In genomic region chr9:21955225-21955569, GRCm38 (mm10) we compare ENCODE assay signal across 8 mouse cellular contexts. TPM values are rescaled to one million over a fixed set of nuclear protein-coding genes. Genes with fewer than 3 reads are reported as not detected.
DNase-seq lines count a peak whose midpoint lies in the region; ATAC-seq and TF ChIP-seq lines count a peak whose summit lies in the region.

No protein-coding gene starts in this region.

- no peak for DNase-seq in layer of hippocampus, adult 2 months (ENCODE audit: low spot score in 2 of 2)
- DNase-seq in layer of hippocampus, adult 8-10 months (ENCODE audit: low spot score in 2 of 2), result no peak
- DNase-seq in embryonic facial prominence, embryonic 10.5 days (ENCODE audit: low spot score), result no peak
- no peak for DNase-seq in layer of hippocampus, adult 18-20 months (ENCODE audit: low spot score in 2 of 2)
- DNase-seq in left cerebral cortex, postnatal 14 days (ENCODE audit: low spot score in 2 of 2), result no peak
- DNase-seq in gastrocnemius, postnatal 25 days, result no peak

- ATAC-seq in inflammation-experienced regulatory T-cells, adult 6 months, result peak; percentile 29
- peak; percentile 63 for ATAC-seq in midbrain, embryonic 15.5 days (replicated peaks)

- H3K27me3 ChIP-seq in embryonic facial prominence, embryonic 10.5 days (replicated peaks; ENCODE audit: low read depth, poor library complexity, severe bottlenecking), result peaks cover 16% of the 10 kb centered on the region
- peaks cover 14% of the 10 kb centered on the region for H3K27me3 ChIP-seq in midbrain, embryonic 15.5 days (replicated peaks)

- intact Hi-C loops in left cerebral cortex, postnatal 14 days (cut with DNase I), result loop anchor here (2.0 kb wide), 1 partner anchor 18 kb away; the partner anchor contains the start of gene Plppr2

- peak; percentile 56 for TF ChIP-seq CTCF in layer of hippocampus, adult 2 months (conservative IDR thresholded peaks at IDR 0.05)

- H3K9me3 ChIP-seq in embryonic facial prominence, embryonic 10.5 days, result no peaks in the 10 kb centered on the region
- no peaks in the 10 kb centered on the region for H3K9me3 ChIP-seq in midbrain, embryonic 15.5 days

- peak overlapping the region; percentile 99 for H3K27ac ChIP-seq in layer of hippocampus, adult 2 months
- H3K27ac ChIP-seq in embryonic facial prominence, embryonic 10.5 days (replicated peaks), result peak overlapping the region; percentile 96
- H3K27ac ChIP-seq in midbrain, embryonic 15.5 days, result peak overlapping the region; percentile 97

- H3K4me3 ChIP-seq in layer of hippocampus, adult 2 months, result peak overlapping the region; percentile 64
- H3K4me3 ChIP-seq in embryonic facial prominence, embryonic 10.5 days, result peak overlapping the region; percentile 76
- peak overlapping the region; percentile 69 for H3K4me3 ChIP-seq in midbrain, embryonic 15.5 days

- H3K36me3 ChIP-seq in embryonic facial prominence, embryonic 10.5 days (replicated peaks), result 0 out of 2 replicates have a peak, but pooled peaks cover 6% of the 10 kb centered on the region
- no peaks in the 10 kb centered on the region for H3K36me3 ChIP-seq in midbrain, embryonic 15.5 days (replicated peaks)

- WGBS in embryonic facial prominence, embryonic 10.5 days, result 2% methylated on average over 18 of the region's 18 CpGs
- WGBS in midbrain, embryonic 15.5 days, result 2% methylated on average over 18 of the region's 18 CpGs

- peaks cover 14% of the 10 kb centered on the region for H3K4me1 ChIP-seq in embryonic facial prominence, embryonic 10.5 days
- H3K4me1 ChIP-seq in midbrain, embryonic 15.5 days, result peaks cover 35% of the 10 kb centered on the region

- H3K4me2 ChIP-seq in midbrain, embryonic 15.5 days, result peak overlapping the region; percentile 74

- peak overlapping the region; percentile 41 for H3K9ac ChIP-seq in midbrain, embryonic 15.5 days

RNA-seq across cellular contexts. Expression of gene Swsap1, which starts 0.4 kb away (rescaled TPM):
- total RNA-seq in layer of hippocampus, adult 2 months (2021), result 10 to 100 TPM; 14.8 to 15.9 TPM
- total RNA-seq in layer of hippocampus, adult 8-10 months (2022), result 10 to 100 TPM; 12.0 to 14.0 (median 13.1) TPM
- polyA plus RNA-seq in embryonic facial prominence, embryonic 10.5 days (2016; fragmentation: Nextera tagmentation; extraction: Ambion mirVana), result 7.1 and 8.0 TPM in 2 replicates
- polyA plus RNA-seq in inflammation-experienced regulatory T-cells, adult 6 months (2017; shearing (Covaris generic)), result 1 to 10 TPM; 3.6 to 6.2 (median 4.9) TPM
- 10.5 TPM in 2 replicates for polyA plus RNA-seq in midbrain, embryonic 15.5 days (2015; fragmentation: Nextera tagmentation; extraction: Ambion mirVana)
- total RNA-seq in layer of hippocampus, adult 18-20 months (2021), result 10 to 100 TPM; 13.3 to 13.7 TPM
- total RNA-seq in left cerebral cortex, postnatal 14 days (2021), result 10 to 100 TPM; 14.4 to 15.0 TPM
- 1 to 10 TPM; 1.6 to 2.7 TPM for total RNA-seq in gastrocnemius, postnatal 25 days (2021)

RNA-seq across cellular contexts. Expression of gene Epor, which starts 8.1 kb away (rescaled TPM):
- 1 to 10 TPM; 7.8 to 9.1 TPM for total RNA-seq in layer of hippocampus, adult 2 months (2021)
- total RNA-seq in layer of hippocampus, adult 8-10 months (2022), result 10 to 100 TPM in 1 of 4 experiments, 1 to 10 TPM in 3; 6.6 to 11.3 (median 8.2) TPM
- 7.9 and 8.6 TPM in 2 replicates for polyA plus RNA-seq in embryonic facial prominence, embryonic 10.5 days (2016; fragmentation: Nextera tagmentation; extraction: Ambion mirVana)
- under 1 TPM in 2 of 3 experiments, not detected in 1; 0.31 to 0.38 TPM for polyA plus RNA-seq in inflammation-experienced regulatory T-cells, adult 6 months (2017; shearing (Covaris generic))
- 1.6 and 1.9 TPM in 2 replicates for polyA plus RNA-seq in midbrain, embryonic 15.5 days (2015; fragmentation: Nextera tagmentation; extraction: Ambion mirVana)
- total RNA-seq in layer of hippocampus, adult 18-20 months (2021), result 1 to 10 TPM; 9.0 to 9.1 TPM
- total RNA-seq in left cerebral cortex, postnatal 14 days (2021), result 1 to 10 TPM; 1.4 to 3.4 TPM
- total RNA-seq in gastrocnemius, postnatal 25 days (2021), result under 1 TPM; 0.20 to 0.59 TPM

RNA-seq across cellular contexts. Expression of gene Plppr2, which starts 18.4 kb away (rescaled TPM):
- 100 to 1,000 TPM; 297 to 300 TPM for total RNA-seq in layer of hippocampus, adult 2 months (2021)
- total RNA-seq in layer of hippocampus, adult 8-10 months (2022), result 100 to 1,000 TPM; 229 to 244 (median 235) TPM
- 9.5 and 9.6 TPM in 2 replicates for polyA plus RNA-seq in embryonic facial prominence, embryonic 10.5 days (2016; fragmentation: Nextera tagmentation; extraction: Ambion mirVana)
- polyA plus RNA-seq in inflammation-experienced regulatory T-cells, adult 6 months (2017; shearing (Covaris generic)), result 1 to 10 TPM in 1 of 3 experiments, under 1 TPM in 2; 0.26 to 1.2 (median 0.45) TPM
- 116 and 120 TPM in 2 replicates for polyA plus RNA-seq in midbrain, embryonic 15.5 days (2015; fragmentation: Nextera tagmentation; extraction: Ambion mirVana)
- 100 to 1,000 TPM; 273 to 278 TPM for total RNA-seq in layer of hippocampus, adult 18-20 months (2021)
- total RNA-seq in left cerebral cortex, postnatal 14 days (2021), result 100 to 1,000 TPM; 262 to 263 TPM
- under 1 TPM; 0.56 to 0.83 TPM for total RNA-seq in gastrocnemius, postnatal 25 days (2021)

RNA-seq across cellular contexts. Expression of gene Tmem205, which starts 27.8 kb away (rescaled TPM):
- total RNA-seq in layer of hippocampus, adult 2 months (2021), result 10 to 100 TPM; 44.4 to 45.9 TPM
- 10 to 100 TPM; 42.8 to 49.1 (median 43.5) TPM for total RNA-seq in layer of hippocampus, adult 8-10 months (2022)
- polyA plus RNA-seq in embryonic facial prominence, embryonic 10.5 days (2016; fragmentation: Nextera tagmentation; extraction: Ambion mirVana), result 31.1 and 33.1 TPM in 2 replicates
- 10 to 100 TPM in 1 of 3 experiments, 1 to 10 TPM in 2; 8.8 to 11.1 (median 9.7) TPM for polyA plus RNA-seq in inflammation-experienced regulatory T-cells, adult 6 months (2017; shearing (Covaris generic))
- polyA plus RNA-seq in midbrain, embryonic 15.5 days (2015; fragmentation: Nextera tagmentation; extraction: Ambion mirVana), result 49.3 and 52.4 TPM in 2 replicates
- 10 to 100 TPM; 40.2 to 42.2 TPM for total RNA-seq in layer of hippocampus, adult 18-20 months (2021)
- 10 to 100 TPM; 28.0 to 33.5 TPM for total RNA-seq in left cerebral cortex, postnatal 14 days (2021)
- total RNA-seq in gastrocnemius, postnatal 25 days (2021), result 10 to 100 TPM in 1 of 2 experiments, 1 to 10 TPM in 1; 8.6 to 14.6 TPM

RNA-seq across cellular contexts. Expression of gene Ccdc159, which starts 27.9 kb away (rescaled TPM):
- total RNA-seq in layer of hippocampus, adult 2 months (2021), result 10 to 100 TPM; 18.9 to 21.4 TPM
- 10 to 100 TPM; 18.7 to 22.5 (median 21.8) TPM for total RNA-seq in layer of hippocampus, adult 8-10 months (2022)
- 3.3 and 3.5 TPM in 2 replicates for polyA plus RNA-seq in embryonic facial prominence, embryonic 10.5 days (2016; fragmentation: Nextera tagmentation; extraction: Ambion mirVana)
- polyA plus RNA-seq in inflammation-experienced regulatory T-cells, adult 6 months (2017; shearing (Covaris generic)), result not detected
- 13.4 and 14.1 TPM in 2 replicates for polyA plus RNA-seq in midbrain, embryonic 15.5 days (2015; fragmentation: Nextera tagmentation; extraction: Ambion mirVana)
- total RNA-seq in layer of hippocampus, adult 18-20 months (2021), result 10 to 100 TPM; 16.3 to 16.5 TPM
- total RNA-seq in left cerebral cortex, postnatal 14 days (2021), result 10 to 100 TPM; 12.5 to 14.7 TPM
- total RNA-seq in gastrocnemius, postnatal 25 days (2021), result under 1 TPM; 0.38 to 0.51 TPM

Comparison
In these comparisons a context has a peak if more than half of its experiments do, and no peak if none do; other contexts are left out.
1. RNA of gene Plppr2, which starts 18.4 kb away (total RNA-seq): 297 to 300 TPM in layer of hippocampus, adult 2 months, 273 to 278 TPM in layer of hippocampus, adult 18-20 months, 262 to 263 TPM in left cerebral cortex, postnatal 14 days and 229 to 244 TPM in layer of hippocampus, adult 8-10 months; 0.56 to 0.83 TPM in gastrocnemius, postnatal 25 days; every median in the first group is over 100 times any median in the second.
2. Peak in every context shown above with its lines, with median percentiles within 50 percentile points of each other: H3K27ac ChIP-seq and H3K4me3 ChIP-seq.